Mouse (Mus musculus) lung, embryonic 14.5 days (tissue): ENCODE data around the gene Eloa. TPM values are rescaled to one million over a fixed set of nuclear protein-coding genes. Genes with fewer than 3 reads are reported as not detected.

ENCODE experiments used
- ATAC-seq: fragments of 200-750 bp; cut with Nextera tagmentation; 2 replicates; pipeline ENCODE4 v1.8.0; 2017; ENCODE audit warnings: mild to moderate bottlenecking, moderate TSS enrichment, moderate library complexity; ENCODE audit not compliant: insufficient read depth
- DNase-seq: peaks from one replicate; pipeline ENCODE4 v3.0.0-alpha.2; 2015
- H3K27ac ChIP-seq: fragments of 300-500 bp; sonication (generic); 2 replicates; pipeline ENCODE4 v1.5.1; 2014; ENCODE audit warnings: low read depth, mild to moderate bottlenecking, moderate library complexity
- H3K27me3 ChIP-seq: fragments of 300-500 bp; sonication (generic); 2 replicates; pipeline ENCODE4 v1.6.1; 2014; ENCODE audit warnings: low read length, control low read depth; ENCODE audit not compliant: insufficient read depth
- H3K36me3 ChIP-seq: fragments of 300-500 bp; sonication (generic); 2 replicates; pipeline ENCODE4 v1.6.1; 2014; ENCODE audit warnings: control low read depth; ENCODE audit not compliant: insufficient read depth
- H3K4me1 ChIP-seq: fragments of 300-500 bp; sonication (generic); 2 replicates; pipeline ENCODE4 v1.6.1; 2014; ENCODE audit warnings: antibody characterized with exemption, control low read depth; ENCODE audit not compliant: insufficient read depth
- H3K4me2 ChIP-seq: fragments of 300-500 bp; sonication (generic); 2 replicates; pipeline ENCODE4 v1.6.1; 2014; ENCODE audit warnings: mild to moderate bottlenecking
- H3K4me3 ChIP-seq: fragments of 300-500 bp; sonication (generic); 2 replicates; pipeline ENCODE4 v1.5.1; 2014; ENCODE audit warnings: low read depth, low read length
- H3K9ac ChIP-seq: fragments of 300-500 bp; sonication (generic); 2 replicates; pipeline ENCODE4 v1.6.1; 2014
- H3K9me3 ChIP-seq: fragments of 300-500 bp; sonication (generic); 2 replicates; pipeline ENCODE4 v1.6.1; 2016; ENCODE audit warnings: low read depth, low read length, control low read depth
- CTCF ChIP-seq: IDR thresholded peaks from 2 replicates; pipeline ENCODE4 v1.5.1; 2016; ENCODE audit warnings: antibody characterized with exemption, low read depth
- WGBS: fragments of 180-500 bp; shearing (Covaris S2); extraction: QIAGEN DNeasy Blood & Tissue Kit; methylation state at CpG from one replicate; pipeline ENCODE4 v1.1.7; 2014; 5-methylcytosine and 5-hydroxymethylcytosine counted together
- polyA plus RNA-seq: library from polyadenylated mRNA; unstranded; fragments of >200 nt; fragmentation: Nextera tagmentation; extraction: Ambion mirVana; gene quantifications from 2 replicates; pipeline ENCODE4 v1.2.1, GENCODE M21; 2014

The Eloa gene
- polyA plus RNA-seq, 1 experiment from 2014 or later, result 41.8 TPM

DNA sequence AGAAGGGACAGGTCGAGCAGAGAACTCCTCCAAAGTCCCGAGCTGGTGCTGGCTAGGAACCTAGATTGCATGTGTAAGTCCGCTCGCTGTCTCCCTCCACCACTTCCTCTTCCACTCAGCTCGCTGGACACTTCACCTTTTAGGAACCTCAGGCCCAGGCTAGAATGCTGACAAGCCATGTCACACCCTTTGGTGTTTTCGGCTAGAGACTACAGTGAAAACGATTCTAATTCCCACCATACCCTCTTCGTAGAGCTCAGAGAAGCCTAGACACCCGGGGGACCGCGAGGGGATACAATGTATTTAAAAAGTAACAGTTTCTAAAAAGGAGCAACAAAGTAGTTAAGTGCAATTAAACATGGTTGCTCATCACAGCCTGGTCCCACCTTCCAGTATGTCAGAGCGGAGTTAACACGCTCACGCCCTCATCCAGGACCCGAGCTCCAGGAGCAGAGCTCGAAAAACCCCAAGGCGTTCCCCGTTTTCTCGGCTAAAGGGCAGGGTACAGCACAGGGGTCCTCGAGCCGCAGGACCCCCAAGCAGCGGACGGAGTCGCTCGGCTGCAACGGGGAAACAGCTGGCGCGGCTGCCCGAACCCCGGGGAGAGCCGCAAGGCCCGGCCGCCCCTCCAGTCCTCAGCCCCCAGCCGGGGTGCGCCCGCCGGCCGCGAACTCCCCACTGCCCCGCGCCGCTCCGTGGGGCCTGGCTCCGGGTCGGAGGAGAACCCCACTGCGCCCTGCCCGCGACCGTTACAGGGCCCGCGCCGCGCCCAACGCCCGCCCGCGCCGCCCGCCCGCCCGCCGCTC is 617 bp downstream of the Eloa start:
- peak; percentile 70 for ATAC-seq
- Histone ChIP-seq H3K4me1 (0 out of 2 replicates have a peak, but pooled peaks cover 2% of the 10 kb centered on the region), H3K27me3 (no peaks in the 10 kb centered on the region), H3K36me3 (no peaks in the 10 kb centered on the region), H3K4me2 (peak overlapping the region; percentile 86), H3K27ac (peak overlapping the region; percentile 76), H3K9ac (peak overlapping the region; percentile 96), H3K4me3 (peak overlapping the region; percentile 98), H3K9me3 (no peaks in the 10 kb centered on the region)
- TF ChIP-seq CTCF, result no peak
- peak; percentile 38 for DNase-seq
- under 1% methylated on average over 62 of the region's 62 CpGs for WGBS

DNA sequence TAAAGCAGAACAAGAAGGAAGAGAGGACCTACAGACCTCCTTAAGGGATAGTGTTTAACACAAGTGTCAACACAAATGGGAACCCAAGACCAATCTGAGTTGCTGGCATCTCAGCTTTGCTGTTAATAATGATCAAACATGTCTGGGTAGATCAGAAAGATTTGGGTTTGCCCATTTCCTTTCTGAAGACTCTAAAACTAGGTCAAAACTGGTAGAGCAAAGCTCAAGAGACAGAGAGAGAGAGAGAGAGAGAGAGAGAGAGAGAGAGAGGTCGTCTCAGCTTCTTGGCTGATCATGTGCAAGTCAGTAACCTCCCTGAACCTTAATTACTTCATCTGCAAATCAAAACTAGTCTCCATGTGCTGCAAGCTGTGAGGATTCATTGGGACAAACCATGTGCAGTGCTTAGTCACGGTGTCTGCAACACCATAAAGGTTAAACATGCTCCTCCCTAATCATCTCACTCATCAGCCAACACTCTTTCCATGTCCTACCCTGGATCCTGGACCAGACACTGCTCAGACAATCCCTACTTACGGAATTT is 5.4 kb downstream of the Eloa start:
- Histone ChIP-seq H3K9me3 (no peaks in the 10 kb centered on the region), H3K4me3 (no peak overlapping the region), H3K4me1 (0 out of 2 replicates have a peak, but pooled peaks cover 2% of the 10 kb centered on the region), H3K4me2 (no peak overlapping the region), H3K27ac (no peak overlapping the region), H3K36me3 (peaks cover 32% of the 10 kb centered on the region), H3K9ac (no peak overlapping the region), H3K27me3 (no peaks in the 10 kb centered on the region)
- ATAC-seq (no peak), DNase-seq (no peak)
- TF ChIP-seq CTCF, result no peak
- WGBS, result 69% methylated on average over 3 of the region's 3 CpGs

DNA sequence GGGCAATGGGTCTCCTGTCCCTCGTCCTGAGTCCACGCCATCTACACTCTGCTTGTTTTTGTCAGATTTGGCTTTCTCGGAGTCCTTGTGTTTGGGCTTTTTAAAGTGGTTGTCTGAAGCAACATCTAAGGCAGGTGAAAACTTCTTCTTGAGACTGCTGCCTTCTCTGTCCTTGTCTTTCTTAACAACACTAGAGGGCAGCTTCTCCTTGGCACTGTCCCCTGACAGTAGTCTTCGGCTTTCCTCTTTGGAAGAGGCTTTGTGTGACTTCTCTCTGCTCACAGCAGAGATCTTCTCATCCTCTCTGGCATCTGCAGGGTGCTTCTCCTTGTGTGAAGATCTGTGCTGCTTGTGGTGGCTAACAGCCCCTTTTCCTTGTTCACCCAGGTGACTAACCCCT is 11.0 kb downstream of the Eloa start:
- no peak overlapping the region for H3K27ac ChIP-seq
- no peak overlapping the region for H3K9ac ChIP-seq
- no peak for TF ChIP-seq CTCF
- DNase-seq (no peak), ATAC-seq (no peak)
- WGBS, result 84% methylated on average over 4 of the region's 4 CpGs
- no peak overlapping the region for H3K4me2 ChIP-seq
- no peaks in the 10 kb centered on the region for H3K27me3 ChIP-seq
- no peak overlapping the region for H3K4me3 ChIP-seq
- no peaks in the 10 kb centered on the region for H3K4me1 ChIP-seq
- no peaks in the 10 kb centered on the region for H3K9me3 ChIP-seq
- H3K36me3 ChIP-seq, result peaks cover 82% of the 10 kb centered on the region

DNA sequence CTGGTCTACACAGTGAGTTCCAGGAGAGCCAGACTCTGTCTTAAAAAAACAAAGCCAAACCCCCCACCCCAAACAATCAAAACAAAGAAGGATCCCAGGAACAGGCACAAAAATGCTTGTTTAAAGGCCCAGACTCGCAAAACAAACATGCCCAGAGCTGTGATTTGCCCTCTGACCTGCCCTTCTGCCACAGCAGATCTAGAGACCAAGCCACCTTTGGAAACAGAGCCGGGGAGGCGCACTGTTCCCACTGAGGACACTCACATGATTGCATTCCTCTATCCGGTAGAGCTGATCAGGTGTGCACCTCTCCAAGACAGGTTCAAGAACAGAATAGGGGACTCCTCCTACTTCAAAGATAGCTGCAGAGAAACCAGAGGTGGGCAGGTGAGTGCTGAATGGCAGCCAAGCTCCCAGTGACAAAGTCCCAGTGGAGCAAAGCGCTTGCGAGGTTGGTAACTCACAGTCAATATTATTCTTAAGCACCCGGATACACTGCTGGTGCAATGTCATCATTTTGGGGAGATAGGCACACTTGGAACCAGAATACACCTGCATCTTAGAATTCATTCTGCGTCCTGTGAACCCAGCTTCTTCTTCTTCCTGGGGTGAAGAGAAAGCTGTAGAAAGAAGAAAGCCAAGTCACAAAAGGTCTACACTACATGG is 12.6 kb downstream of the Eloa start:
- ATAC-seq (no peak), DNase-seq (no peak)
- TF ChIP-seq CTCF, result no peak
- peaks cover 91% of the 10 kb centered on the region for H3K36me3 ChIP-seq
- no peaks in the 10 kb centered on the region for H3K4me1 ChIP-seq
- H3K9ac ChIP-seq, result no peak overlapping the region
- H3K27ac ChIP-seq, result no peak overlapping the region
- no peak overlapping the region for H3K4me2 ChIP-seq
- H3K9me3 ChIP-seq, result no peaks in the 10 kb centered on the region
- WGBS, result 79% methylated on average over 8 of the region's 8 CpGs
- H3K27me3 ChIP-seq, result no peaks in the 10 kb centered on the region
- no peak overlapping the region for H3K4me3 ChIP-seq

DNA sequence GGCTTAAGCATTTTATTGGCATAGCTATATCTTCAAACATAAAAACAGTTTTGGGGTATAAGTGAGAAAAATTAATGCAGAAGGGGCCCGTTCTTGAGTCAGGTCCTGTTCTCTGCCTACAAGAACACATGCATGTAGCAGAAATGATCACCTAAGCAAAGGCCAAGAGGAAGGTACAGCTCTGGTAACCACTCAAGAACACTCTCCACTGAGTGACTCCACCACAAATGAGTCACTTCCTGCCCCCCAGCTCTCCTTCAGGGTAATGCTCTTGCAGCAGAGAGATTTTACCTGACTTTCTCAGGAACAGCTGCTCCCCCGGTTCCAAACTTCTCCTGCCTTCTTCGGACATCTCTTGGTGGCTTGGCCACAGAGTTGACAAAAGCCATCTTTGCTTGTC is 14.7 kb downstream of the Eloa start:
- Histone ChIP-seq H3K4me3 (no peak overlapping the region), H3K9ac (no peak overlapping the region), H3K9me3 (no peaks in the 10 kb centered on the region), H3K27me3 (no peaks in the 10 kb centered on the region), H3K4me1 (no peaks in the 10 kb centered on the region), H3K27ac (no peak overlapping the region), H3K4me2 (no peak overlapping the region), H3K36me3 (peaks cover 90% of the 10 kb centered on the region)
- TF ChIP-seq CTCF, result no peak
- no peak for ATAC-seq
- WGBS, result 74% methylated on average over 3 of the region's 3 CpGs
- DNase-seq, result no peak

DNA sequence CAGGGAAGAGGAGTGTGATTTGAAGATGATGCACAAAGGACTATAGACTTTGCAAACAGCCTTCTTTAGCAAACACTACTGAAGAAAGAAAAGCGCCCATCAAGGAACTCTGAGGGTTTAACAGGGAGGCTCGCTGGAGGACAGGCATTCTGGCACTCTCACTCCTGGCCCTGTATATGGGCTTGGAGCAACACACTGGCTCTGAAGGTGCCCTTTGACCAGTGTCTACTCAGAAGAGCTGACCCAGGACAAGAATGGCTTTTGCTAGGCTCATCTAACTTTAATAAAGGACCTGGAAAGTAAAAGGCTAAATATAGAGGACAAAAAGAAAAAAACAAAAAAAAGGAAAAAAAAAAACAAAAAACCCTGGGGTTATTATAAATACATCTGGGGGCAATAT is 16.6 kb downstream of the Eloa start:
- Histone ChIP-seq H3K9ac (no peak overlapping the region), H3K9me3 (no peaks in the 10 kb centered on the region), H3K4me2 (no peak overlapping the region), H3K27ac (no peak overlapping the region), H3K36me3 (peaks cover 74% of the 10 kb centered on the region), H3K27me3 (no peaks in the 10 kb centered on the region), H3K4me3 (no peak overlapping the region), H3K4me1 (no peaks in the 10 kb centered on the region)
- ATAC-seq, result no peak
- WGBS, result 79% methylated on average over 2 of the region's 2 CpGs
- no peak for DNase-seq
- TF ChIP-seq CTCF, result no peak

DNA sequence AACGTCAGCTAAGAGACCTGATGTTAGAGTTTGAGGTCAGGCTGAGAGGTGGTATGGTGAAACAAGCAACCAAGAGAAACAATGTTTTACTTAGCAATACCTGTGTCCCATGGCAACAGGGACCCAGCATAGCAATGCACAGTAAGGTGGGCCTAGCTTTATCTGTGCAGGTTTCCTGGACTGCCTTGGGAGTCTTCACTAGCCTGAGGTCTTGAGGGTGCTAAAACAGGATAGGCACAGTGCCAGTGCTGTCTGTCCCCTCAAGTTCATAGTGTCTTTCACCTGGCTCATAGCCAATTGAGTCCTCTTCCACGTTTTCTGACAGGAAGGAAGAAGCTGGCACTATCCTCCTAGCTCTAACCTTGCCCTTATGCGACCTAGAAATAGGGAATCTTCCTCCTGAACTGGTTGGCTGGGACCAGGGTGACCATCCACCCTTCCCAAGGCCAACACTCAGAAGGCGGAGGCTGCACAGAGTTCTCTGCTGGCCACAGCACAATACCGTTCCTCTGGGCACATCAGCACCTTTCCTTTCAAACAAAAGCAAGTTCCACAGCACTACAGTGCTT is 17.4 kb downstream of the Eloa start:
- Histone ChIP-seq H3K27ac (no peak overlapping the region), H3K36me3 (peaks cover 67% of the 10 kb centered on the region), H3K27me3 (no peaks in the 10 kb centered on the region), H3K4me3 (no peak overlapping the region), H3K4me2 (no peak overlapping the region), H3K9me3 (no peaks in the 10 kb centered on the region), H3K4me1 (no peaks in the 10 kb centered on the region), H3K9ac (no peak overlapping the region)
- 87% methylated on average over 5 of the region's 5 CpGs for WGBS
- TF ChIP-seq CTCF, result no peak
- no peak for ATAC-seq
- DNase-seq, result no peak
